Mouse (Mus musculus) layer of hippocampus, adult 9-11 months (tissue): Measurements from ENCODE around the gene Nuak2.

ENCODE experiments used
- DNase-seq: peaks from one replicate; pipeline ENCODE4 v3.0.0; 2022

Nuak2 gene

GRCm38 (mm10) chr1:132355162-132355601 lies 39.3 kb downstream of the Nuak2 start:
- DNase-seq = no peak

DNA sequence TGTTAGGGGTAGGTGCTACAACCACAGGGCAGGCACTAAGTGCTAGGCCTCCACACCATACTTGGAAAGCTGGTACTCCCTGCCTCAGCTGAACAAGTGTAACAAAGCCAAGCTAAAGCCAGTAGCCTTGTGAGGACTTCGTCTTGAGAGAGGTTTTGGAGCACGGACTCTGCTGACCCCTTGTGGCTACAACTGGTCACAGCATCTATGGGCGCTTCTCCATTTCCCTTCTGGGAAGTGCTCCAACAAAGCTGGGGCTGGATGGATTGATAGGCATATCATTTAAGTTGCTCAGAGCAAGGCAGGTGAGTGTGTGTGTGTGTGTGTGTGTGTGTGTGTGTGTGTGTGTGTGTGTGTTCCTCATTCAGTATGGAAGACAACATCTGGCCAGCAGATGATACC lies 39.9 kb downstream of the Nuak2 start:
- DNase-seq = peak; percentile 77

- DNase-seq = no peak
Measured at GRCm38 (mm10) chr1:132356841-132357240, 40.9 kb downstream of the Nuak2 start.

- no peak for DNase-seq
Measured at GRCm38 (mm10) chr1:132361959-132362358, 46.0 kb downstream of the Nuak2 start.

DNA sequence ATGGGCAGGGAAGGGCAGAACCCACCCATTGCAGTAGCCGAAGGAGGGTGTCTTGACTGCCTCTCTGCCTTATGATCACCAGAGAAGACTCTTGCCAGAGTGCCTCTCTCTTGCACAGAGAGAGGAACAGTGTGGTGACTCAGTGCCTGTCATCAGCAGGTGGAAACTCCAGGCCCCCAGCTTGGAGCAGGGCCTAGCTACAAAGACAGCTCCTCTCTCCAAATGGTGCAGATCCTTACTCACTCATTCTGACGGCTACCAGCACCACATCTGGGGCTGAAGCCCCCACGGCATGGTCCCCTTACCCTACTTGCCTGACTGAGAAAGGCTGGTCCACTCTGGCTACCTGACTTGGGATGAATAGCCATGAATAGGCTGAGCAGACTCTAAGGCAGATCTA lies 48.5 kb downstream of the Nuak2 start:
- DNase-seq = peak; percentile 72

GRCm38 (mm10) chr1:132364896-132365557 lies 49.1 kb downstream of the Nuak2 start:
- no peak for DNase-seq

- DNase-seq = no peak
Measured at GRCm38 (mm10) chr1:132365645-132366044, 49.7 kb downstream of the Nuak2 start.

GRCm38 (mm10) chr1:132366235-132366634 lies 50.3 kb downstream of the Nuak2 start:
- DNase-seq = no peak

DNA sequence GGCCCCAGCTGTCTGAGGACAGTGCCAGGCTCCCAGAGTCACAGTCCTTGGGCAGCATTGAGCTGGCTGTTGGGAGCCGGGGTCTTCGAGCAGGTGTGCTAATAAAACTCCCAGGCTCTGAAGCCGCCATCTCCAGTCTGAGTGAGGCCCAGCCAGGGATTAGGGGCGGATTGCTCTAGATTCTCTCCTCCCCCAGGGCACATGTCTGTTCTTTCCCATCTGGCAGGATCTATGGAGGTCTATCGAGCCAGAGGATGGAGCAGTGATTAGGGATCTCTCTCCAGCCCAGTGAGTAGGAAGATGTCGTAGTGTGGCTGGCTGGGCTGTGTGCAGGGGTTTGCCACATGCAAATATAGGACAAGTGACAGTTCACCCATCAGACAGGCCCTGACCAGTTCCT lies 51.0 kb downstream of the Nuak2 start:
- DNase-seq = no peak

- peak; percentile 86 for DNase-seq
Measured at GRCm38 (mm10) chr1:132367692-132368506, 52.0 kb downstream of the Nuak2 start.

DNA sequence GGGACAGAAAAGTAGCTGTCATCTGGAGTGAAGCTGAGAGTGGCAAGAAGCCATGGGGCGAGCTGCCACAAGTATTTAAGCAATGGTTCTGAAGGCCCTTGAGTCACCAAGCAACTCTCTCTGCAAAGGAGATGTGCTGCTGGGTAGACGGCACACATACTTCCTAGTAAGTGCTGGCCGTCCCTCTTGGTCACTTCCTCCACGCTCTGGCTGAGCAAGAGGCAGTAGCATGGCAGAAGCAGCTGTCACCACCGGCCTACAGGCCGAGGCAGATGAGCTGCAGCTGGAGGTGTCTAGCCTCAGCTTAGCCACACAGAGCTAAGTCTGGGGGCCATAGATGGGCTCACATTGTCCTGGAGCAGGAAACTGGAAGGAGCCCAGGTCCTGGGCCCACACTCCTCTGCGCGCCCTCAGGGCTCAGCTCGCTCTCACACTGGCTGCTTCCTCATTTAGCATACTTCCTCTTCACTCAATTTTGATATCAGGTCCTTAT lies 54.8 kb downstream of the Nuak2 start:
- no peak for DNase-seq

GRCm38 (mm10) chr1:132371298-132372081 lies 55.6 kb downstream of the Nuak2 start:
- no peak for DNase-seq

DNA sequence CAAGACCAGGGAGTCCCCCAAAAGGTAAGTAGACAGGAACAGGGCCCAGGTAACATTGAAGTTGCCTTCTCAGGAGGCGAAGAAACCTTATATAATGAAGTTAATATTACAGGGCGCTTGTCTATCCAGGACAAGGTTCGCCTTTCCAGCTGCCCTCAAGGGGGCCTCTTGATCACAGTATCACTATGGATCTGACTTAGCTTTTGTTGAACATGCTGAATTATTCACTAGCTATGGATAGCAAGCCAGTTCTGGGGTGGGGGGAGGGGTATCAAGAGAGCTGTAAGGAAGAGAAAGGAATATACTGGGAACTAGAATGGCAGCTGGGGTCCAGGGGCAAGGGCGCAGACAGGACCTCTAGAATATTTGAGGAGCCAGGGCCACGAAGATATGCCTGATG lies 56.4 kb downstream of the Nuak2 start:
- DNase-seq = no peak

GRCm38 (mm10) chr1:132372896-132373534 lies 57.1 kb downstream of the Nuak2 start:
- DNase-seq = no peak

- DNase-seq = no peak
Measured at GRCm38 (mm10) chr1:132374140-132374872, 58.4 kb downstream of the Nuak2 start.

DNA sequence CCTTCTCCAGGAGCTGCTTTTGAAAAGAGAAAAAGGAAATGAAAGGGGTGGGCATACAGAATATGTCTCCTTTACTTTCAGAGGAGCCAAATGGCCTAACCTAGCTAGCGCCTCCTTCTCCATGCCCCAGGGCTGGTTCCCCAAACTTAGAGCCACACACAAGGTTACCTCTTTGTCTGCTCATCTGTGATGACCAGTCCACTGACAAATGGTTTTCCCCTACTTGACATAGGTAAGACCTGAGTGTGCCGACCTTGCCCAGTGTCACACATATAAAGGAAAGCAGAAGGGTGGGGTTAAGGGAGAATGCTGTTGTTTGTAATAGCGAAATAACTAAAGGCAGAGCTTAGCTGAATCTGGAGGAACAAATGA lies 58.9 kb downstream of the Nuak2 start:
- DNase-seq = no peak

DNA sequence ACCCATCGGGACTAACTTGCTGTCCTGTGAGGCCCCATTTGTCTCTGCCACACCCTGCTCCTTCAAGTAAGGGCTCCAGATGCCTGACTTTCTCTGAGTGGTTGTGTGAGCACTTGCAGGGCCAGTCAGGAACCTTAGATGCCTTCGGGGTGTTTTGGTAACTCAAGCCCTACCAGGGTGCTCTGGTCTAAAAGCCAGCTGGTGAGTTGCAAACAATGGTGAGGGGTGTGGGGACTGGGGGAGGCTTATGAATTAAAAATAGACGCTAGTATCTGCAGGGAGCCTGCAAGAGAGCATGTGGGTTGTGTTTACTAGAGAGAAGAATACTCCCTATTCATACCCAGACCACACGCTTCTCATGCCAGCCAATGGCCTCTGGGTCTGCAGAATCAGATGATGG lies 59.3 kb downstream of the Nuak2 start:
- DNase-seq = peak; percentile 85

DNA sequence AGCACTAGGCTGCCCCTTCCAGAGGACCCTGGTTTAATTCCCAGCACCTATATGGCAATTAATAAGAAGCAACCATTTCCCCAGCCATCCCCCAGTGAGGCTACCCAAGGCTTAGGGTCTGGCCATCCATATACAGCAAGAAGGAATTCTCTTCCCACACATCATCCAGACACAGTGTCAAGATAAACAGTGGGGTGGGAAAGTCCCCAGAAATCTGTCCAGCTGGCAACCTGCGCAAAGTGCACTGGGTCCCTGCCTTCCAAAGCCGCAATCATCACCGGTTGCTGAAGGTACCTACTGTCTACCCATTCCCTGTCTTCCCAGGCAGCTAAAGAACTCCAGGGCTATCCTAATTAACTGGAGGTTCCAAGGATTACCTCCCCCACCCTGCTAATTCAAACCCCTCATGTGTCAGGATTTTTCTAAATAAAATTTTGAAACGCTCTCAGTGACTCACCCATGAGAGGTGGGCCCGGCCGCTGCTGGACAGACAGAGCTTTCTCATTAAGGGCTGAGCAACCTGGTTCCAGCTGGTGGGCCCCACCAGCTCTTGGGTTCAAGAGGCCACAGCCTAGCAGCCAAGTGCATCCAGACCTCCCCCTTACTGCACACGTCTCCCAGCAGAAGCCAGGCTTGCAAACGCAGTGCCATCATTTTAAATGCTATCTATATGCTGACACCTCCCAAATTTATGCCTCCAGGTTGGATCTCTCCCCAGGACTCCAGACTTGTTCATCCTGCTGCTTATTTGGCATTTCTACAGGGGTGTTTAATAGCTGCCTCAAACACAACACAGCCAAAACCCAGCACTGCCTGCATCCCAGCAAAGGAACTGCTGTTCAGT lies 60.5 kb downstream of the Nuak2 start:
- DNase-seq = no peak

- no peak for DNase-seq
Measured at GRCm38 (mm10) chr1:132377055-132377365, 61.1 kb downstream of the Nuak2 start.

GRCm38 (mm10) chr1:132377811-132378210 lies 61.9 kb downstream of the Nuak2 start:
- DNase-seq = no peak

GRCm38 (mm10) chr1:132380550-132381100 lies 64.7 kb downstream of the Nuak2 start:
- no peak for DNase-seq
